Mouse (Mus musculus): ENCODE measurements around the gene Gtpbp3. TPM values are rescaled to one million over a fixed set of nuclear protein-coding genes. Genes with fewer than 3 reads are reported as not detected.
A peak's percentile ranks its signal among the peaks of the same experiment; 100 is the strongest.

Gtpbp3 gene
- total and polyA plus RNA-seq, 2 experiments from 2014 or later: 11.4 to 31.5 TPM

DNA sequence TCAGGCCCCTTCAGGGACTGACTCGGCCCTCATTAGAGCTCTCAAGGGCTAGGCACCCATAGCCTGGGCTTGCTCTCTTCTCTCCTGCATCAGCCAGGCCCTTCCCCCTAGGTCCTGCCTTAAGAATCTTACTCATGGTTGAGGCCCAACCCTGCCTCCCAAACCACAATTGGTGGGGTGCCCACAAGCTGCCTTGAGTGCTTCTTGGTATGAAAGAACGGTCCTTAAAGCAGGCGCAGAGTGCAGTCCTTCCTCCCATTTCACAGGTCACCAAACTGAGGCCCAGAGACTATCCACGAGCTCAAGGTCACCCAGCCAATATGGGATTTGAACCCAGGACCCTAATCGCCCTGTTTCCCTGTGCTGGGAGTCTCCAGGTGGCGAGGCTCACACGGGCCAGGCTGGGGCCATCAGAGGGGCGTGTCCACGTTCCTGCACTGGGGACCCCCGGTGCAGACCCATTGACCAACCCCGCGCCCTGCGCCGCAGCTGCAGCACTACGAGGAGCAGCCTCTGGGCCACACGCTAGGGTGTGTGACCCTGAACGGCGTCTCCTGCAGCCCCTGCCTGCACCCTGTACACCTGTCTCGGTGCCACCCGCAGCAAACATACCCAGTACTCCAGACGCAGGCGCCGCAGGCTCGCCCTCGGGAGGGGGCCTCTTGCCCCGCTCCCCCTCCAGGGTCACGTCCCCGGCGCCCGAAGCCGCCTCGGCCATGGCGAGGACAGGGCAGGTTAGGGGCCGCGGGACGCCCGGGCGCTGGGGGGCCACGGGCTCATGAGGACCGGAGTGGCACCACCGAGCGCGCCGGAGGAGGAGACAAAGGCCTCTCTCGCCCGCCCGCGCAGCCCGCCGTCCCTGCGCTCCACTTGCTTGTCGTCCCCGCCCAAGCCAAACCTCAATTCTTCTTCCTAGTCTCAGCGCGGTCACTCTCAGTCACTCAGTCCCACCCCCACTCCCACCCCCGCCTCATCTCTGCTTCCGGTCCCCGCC is 2.5 kb upstream of the Gtpbp3 start, which contains the start of gene Ano8:
Ano8 (minus strand) TSS at position 822 of the 994 bp plus-strand sequence.
- peak within 1 kb of the TSS; percentile 88 for H3K4me2 ChIP-seq (ENCODE audit: low read depth, low read length, poor library complexity, severe bottlenecking)
- H3K27ac ChIP-seq (ENCODE audit: low read depth, low read length): peak within 1 kb of the TSS; percentile 82
- no peak for TF ChIP-seq CTCF (IDR thresholded peaks at IDR 0.05)
- peaks cover 31% of the 10 kb centered on the region for H3K36me3 ChIP-seq (ENCODE audit: insufficient read depth, low read length)
- H3K27me3 ChIP-seq (ENCODE audit: insufficient read depth, low read length): no peaks in the 10 kb centered on the region
- peak; percentile 95 for DNase-seq (ENCODE audit: low spot score)
- H3K4me3 ChIP-seq (ENCODE audit: low read depth, low read length): peak within 1 kb of the TSS; percentile 95
- H3K9ac ChIP-seq (replicated peaks; ENCODE audit: low read length, poor library complexity, severe bottlenecking): peak within 1 kb of the TSS; percentile 95
- H3K9me3 ChIP-seq (ENCODE audit: low read length): no peaks in the 10 kb centered on the region
- H3K4me1 ChIP-seq (ENCODE audit: insufficient read depth, low read length): 0 out of 2 replicates have a peak, but pooled peaks cover 12% of the 10 kb centered on the region
- WGBS: 6% methylated on average over 56 of the region's 58 CpGs
- peak; percentile 80 for ATAC-seq (ENCODE audit: low FRiP score)

DNA sequence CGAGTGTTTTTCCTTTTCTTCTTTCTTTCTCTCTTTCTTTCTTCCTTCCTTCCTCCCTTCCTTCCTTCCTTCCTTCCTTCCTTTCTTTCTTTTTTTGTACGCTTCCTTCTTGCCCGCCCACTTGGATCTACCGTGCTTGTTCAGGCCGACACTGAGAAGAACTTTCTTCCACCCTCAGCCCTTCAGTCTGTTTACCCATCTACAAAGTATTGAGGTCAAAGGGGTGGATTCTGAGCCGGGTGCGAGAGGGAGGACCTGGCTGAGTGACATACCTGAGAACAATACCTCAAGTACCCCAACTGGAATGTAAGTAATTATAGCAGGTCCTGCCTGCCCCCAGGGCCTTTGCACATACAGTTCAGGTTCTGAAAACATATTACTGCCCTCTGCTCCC is 1.8 kb upstream of the Gtpbp3 start:
- WGBS: 13% methylated on average over 7 of the region's 7 CpGs
- ATAC-seq (ENCODE audit: low FRiP score) (no peak), DNase-seq (ENCODE audit: low spot score) (no peak)
- Histone ChIP-seq H3K4me2 (ENCODE audit: low read depth, low read length, poor library complexity, severe bottlenecking) (peak overlapping the region; percentile 88), H3K27ac (ENCODE audit: low read depth, low read length) (no peak overlapping the region), H3K4me1 (ENCODE audit: insufficient read depth, low read length) (0 out of 2 replicates have a peak, but pooled peaks cover 12% of the 10 kb centered on the region), H3K27me3 (ENCODE audit: insufficient read depth, low read length) (no peaks in the 10 kb centered on the region), H3K9ac (replicated peaks; ENCODE audit: low read length, poor library complexity, severe bottlenecking) (0 out of 2 replicates have a peak overlapping the region, but pooled peaks have one; percentile 39), H3K4me3 (ENCODE audit: low read depth, low read length) (peak overlapping the region; percentile 95), H3K9me3 (ENCODE audit: low read length) (no peaks in the 10 kb centered on the region), H3K36me3 (ENCODE audit: insufficient read depth, low read length) (peaks cover 26% of the 10 kb centered on the region)
- no peak for TF ChIP-seq CTCF (IDR thresholded peaks at IDR 0.05)

DNA sequence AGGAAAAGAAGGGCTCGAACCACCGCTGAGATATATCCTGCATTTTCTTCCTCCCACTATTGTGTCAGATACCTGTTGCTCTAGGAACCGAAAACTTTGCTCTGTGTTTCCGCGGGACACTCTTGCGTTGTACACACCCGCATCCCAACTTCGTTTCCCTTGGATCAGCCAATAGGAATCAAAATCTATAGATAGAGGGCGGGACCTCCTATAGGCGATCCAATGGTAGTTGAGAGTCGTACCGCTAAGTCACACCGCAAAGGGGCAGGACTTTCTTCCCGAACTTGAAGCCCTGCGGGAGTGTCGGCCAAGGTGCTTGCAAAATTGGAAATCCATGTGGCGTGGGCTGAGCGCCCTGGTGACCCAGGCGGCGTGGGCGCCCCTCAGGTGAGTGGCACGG is 551 bp downstream of the Gtpbp3 start:
- Histone ChIP-seq H3K27ac (ENCODE audit: low read depth, low read length) (peak overlapping the region; percentile 43), H3K36me3 (ENCODE audit: insufficient read depth, low read length) (peaks cover 25% of the 10 kb centered on the region), H3K4me2 (ENCODE audit: low read depth, low read length, poor library complexity, severe bottlenecking) (peak overlapping the region; percentile 100), H3K27me3 (ENCODE audit: insufficient read depth, low read length) (no peaks in the 10 kb centered on the region), H3K4me3 (ENCODE audit: low read depth, low read length) (peak overlapping the region; percentile 66), H3K4me1 (ENCODE audit: insufficient read depth, low read length) (0 out of 2 replicates have a peak, but pooled peaks cover 12% of the 10 kb centered on the region), H3K9me3 (ENCODE audit: low read length) (no peaks in the 10 kb centered on the region), H3K9ac (replicated peaks; ENCODE audit: low read length, poor library complexity, severe bottlenecking) (peak overlapping the region; percentile 75)
- TF ChIP-seq CTCF (IDR thresholded peaks at IDR 0.05): peak; percentile 36; the same call in 1 of the 2 replicates
- ATAC-seq (ENCODE audit: low FRiP score): peak; percentile 87
- under 1% methylated on average over 22 of the region's 22 CpGs for WGBS
- DNase-seq (ENCODE audit: low spot score): peak; percentile 97

DNA sequence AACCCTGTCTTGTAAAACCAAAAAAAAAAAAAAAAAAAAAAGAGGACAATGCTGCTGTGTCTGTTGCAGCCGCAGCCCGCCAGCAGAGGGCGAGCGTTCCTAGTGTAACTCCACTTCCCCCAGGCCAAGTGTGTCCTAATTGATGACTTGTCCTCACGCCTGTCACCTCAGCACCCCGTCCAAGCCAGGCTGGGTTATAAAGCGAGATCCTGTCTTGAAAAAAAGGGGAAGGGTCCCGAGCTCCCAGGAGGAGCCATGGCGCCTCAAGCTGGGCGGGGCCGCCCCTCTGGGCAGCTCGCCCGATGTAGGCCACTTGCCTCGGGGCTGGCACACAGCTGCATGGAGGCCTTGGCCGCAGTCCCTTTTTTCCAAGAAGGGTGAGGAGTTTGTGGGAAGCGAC is 7.1 kb downstream of the Gtpbp3 start:
- H3K4me2 ChIP-seq (ENCODE audit: low read depth, low read length, poor library complexity, severe bottlenecking): no peak overlapping the region

DNA sequence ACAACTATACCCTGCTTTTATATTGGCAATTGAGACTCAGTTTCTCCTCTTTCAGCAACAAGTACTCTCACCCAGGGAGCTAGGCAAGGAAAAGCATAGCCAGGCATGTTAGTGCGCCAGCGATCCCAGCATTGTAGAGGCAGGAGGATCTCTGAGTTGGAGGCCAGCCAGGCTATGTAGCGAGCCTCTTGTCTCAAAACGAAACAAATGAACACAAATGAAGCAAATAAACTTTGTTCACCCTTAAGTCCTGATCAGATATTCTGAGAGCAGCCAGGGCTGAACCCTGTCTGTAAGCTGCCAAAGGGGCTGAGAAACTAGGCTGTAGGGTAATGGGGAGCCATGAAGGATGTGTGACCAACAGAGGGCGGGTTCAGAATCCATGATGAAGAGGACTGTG is 7.9 kb downstream of the Gtpbp3 start:
- no peak for DNase-seq (ENCODE audit: low spot score)
- Histone ChIP-seq H3K4me3 (ENCODE audit: low read depth, low read length) (no peak overlapping the region), H3K27ac (ENCODE audit: low read depth, low read length) (no peak overlapping the region), H3K27me3 (ENCODE audit: insufficient read depth, low read length) (no peaks in the 10 kb centered on the region), H3K36me3 (ENCODE audit: insufficient read depth, low read length) (peaks cover 20% of the 10 kb centered on the region), H3K9me3 (ENCODE audit: low read length) (no peaks in the 10 kb centered on the region), H3K4me1 (ENCODE audit: insufficient read depth, low read length) (no peaks in the 10 kb centered on the region), H3K9ac (replicated peaks; ENCODE audit: low read length, poor library complexity, severe bottlenecking) (no peak overlapping the region), H3K4me2 (ENCODE audit: low read depth, low read length, poor library complexity, severe bottlenecking) (no peak overlapping the region)
- 95% methylated on average over 5 of the region's 5 CpGs for WGBS
- TF ChIP-seq CTCF (IDR thresholded peaks at IDR 0.05): no peak
- no peak for ATAC-seq (ENCODE audit: low FRiP score)

More for the DNA sequence above, 7.1 kb downstream of the Gtpbp3 start:
- 24% methylated on average over 16 of the region's 16 CpGs for WGBS
- DNase-seq (ENCODE audit: low spot score) (peak; percentile 91), ATAC-seq (ENCODE audit: low FRiP score) (peak; percentile 52; the same call in 1 of the 2 replicates)
- Histone ChIP-seq H3K9me3 (ENCODE audit: low read length) (no peaks in the 10 kb centered on the region), H3K4me3 (ENCODE audit: low read depth, low read length) (no peak overlapping the region), H3K27me3 (ENCODE audit: insufficient read depth, low read length) (no peaks in the 10 kb centered on the region), H3K9ac (replicated peaks; ENCODE audit: low read length, poor library complexity, severe bottlenecking) (no peak overlapping the region), H3K4me1 (ENCODE audit: insufficient read depth, low read length) (no peaks in the 10 kb centered on the region), H3K36me3 (ENCODE audit: insufficient read depth, low read length) (peaks cover 20% of the 10 kb centered on the region), H3K27ac (ENCODE audit: low read depth, low read length) (no peak overlapping the region)
- peak; percentile 80 for TF ChIP-seq CTCF (IDR thresholded peaks at IDR 0.05)

DNA sequence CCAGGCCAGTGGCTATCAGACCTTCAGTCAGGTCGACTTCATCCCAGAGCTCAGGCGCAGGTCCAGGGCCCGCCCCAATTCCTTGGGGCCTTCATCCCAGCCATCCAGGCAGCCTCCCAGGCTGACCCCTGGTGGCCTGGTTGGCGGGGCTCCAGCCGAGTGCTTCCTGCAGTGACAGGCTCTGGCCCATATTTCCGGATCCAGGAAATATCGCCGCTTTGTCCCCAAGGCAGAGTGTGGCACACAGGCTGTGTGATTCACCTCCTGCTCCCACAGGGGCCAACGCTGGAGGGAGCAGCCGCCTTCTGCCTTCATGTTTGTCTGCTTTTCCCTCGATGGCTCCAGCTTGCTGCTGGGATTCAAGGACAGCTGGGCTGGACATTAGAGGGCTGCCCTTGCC is 8.6 kb downstream of the Gtpbp3 start:
- ATAC-seq (ENCODE audit: low FRiP score) (no peak), DNase-seq (ENCODE audit: low spot score) (peak; percentile 34)
- no peak; the same call in 1 of the 2 replicates for TF ChIP-seq CTCF (IDR thresholded peaks at IDR 0.05)
- H3K27me3 ChIP-seq (ENCODE audit: insufficient read depth, low read length): no peaks in the 10 kb centered on the region
- H3K9ac ChIP-seq (replicated peaks; ENCODE audit: low read length, poor library complexity, severe bottlenecking): no peak overlapping the region
- no peak overlapping the region for H3K4me2 ChIP-seq (ENCODE audit: low read depth, low read length, poor library complexity, severe bottlenecking)
- H3K9me3 ChIP-seq (ENCODE audit: low read length): no peaks in the 10 kb centered on the region
- H3K27ac ChIP-seq (ENCODE audit: low read depth, low read length): no peak overlapping the region
- no peak overlapping the region for H3K4me3 ChIP-seq (ENCODE audit: low read depth, low read length)
- 48% methylated on average over 11 of the region's 11 CpGs for WGBS
- no peaks in the 10 kb centered on the region for H3K4me1 ChIP-seq (ENCODE audit: insufficient read depth, low read length)
- H3K36me3 ChIP-seq (ENCODE audit: insufficient read depth, low read length): peaks cover 14% of the 10 kb centered on the region

Data from midbrain, postnatal 0 days (tissue).